Mouse (Mus musculus): ENCODE measurements around the gene Sord. TPM values are rescaled to one million over a fixed set of nuclear protein-coding genes. Genes with fewer than 3 reads are reported as not detected.

Gene Sord
- polyA plus RNA-seq (2015; fragmentation: Illumina TruSeq; extraction: RNeasy Lipid Tissue Mini Kit (QIAGEN cat#74804); ENCODE audit: insufficient read depth, low replicate concordance): 16.6 TPM

DNA sequence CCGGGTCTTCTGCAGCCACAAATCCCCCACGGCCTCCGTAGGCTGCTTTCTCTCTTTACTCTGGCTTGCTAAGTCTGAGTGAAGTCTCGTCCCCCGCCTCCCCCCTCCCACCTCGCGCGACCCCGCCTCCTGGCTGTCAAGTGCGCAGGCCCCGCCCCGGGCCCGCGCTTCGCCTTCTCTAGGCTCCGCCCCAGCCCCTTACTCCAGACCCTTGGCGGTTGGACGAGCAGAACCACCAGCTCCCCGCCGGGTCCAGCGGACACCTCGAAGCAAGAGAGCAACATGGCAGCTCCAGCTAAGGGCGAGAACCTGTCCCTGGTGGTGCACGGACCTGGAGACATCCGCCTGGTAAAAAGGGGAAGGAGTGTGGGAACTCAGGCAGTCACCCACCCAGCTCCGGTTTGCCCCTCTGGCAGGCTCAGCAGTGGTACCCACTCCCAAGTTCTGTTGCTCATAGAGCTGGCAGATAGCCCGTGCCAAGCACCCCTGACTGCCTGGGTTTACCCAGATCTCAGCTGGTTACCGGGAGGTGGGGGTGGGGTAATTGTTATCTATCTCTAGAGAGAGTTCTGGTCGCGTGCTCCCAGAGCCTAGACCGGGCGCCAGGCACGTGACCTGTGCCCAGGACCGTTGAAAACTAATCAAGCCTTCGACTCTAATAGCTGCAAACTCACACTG is at the start of gene Sord:
TSS of gene Sord (plus strand) at position 139 of the 678 bp plus-strand sequence.

DNA sequence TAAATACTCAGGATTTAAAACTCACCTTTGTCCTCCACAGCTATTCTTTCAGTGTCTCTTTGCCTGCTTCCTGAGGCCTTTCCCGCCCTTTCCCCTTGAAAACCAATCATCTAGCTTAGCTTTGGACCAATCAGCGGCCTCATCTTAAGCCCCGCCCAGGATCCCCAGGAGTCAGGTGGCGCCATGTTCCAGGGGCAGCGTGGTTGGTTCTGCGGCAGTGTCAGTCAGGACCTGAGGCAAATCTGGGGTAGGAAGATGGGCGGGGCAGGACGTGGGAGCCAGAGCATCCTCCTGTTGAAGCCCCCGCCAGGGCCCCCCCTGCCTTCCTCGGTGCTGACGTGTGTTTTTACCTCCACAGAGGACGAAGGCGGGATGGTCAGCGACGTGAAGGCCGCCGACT is 48.4 kb upstream of the Sord start, which contains the start of the genes Patl2 and Terb2:
TSS of gene Patl2 (minus strand) at position 84 of the 400 bp plus-strand sequence.
TSS of gene Terb2 (plus strand) at position 167 of the 400 bp plus-strand sequence.

DNA sequence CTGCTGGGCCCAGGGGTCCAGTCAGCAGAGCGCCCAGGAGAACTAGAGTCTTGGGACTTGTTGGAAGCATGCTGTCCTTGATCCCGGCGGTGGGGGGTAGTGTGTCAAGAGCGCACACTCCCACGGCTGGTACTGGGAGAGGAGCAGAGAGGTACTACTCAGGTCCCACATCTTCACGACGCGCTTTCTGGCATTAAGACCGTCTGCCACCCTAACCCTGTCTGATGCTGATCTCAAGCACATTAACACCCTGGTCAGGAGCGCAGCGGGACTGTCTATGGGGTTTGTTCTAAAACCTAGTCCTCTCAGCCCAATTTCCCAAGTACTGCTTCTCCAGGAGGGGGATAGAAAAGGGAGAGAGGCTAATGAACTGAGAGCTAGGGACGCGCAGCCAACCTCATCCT is 63.5 kb downstream of the Sord start, which contains the start of gene Duox2:
TSS of gene Duox2 (minus strand) at position 354 of the 404 bp plus-strand sequence.

DNA sequence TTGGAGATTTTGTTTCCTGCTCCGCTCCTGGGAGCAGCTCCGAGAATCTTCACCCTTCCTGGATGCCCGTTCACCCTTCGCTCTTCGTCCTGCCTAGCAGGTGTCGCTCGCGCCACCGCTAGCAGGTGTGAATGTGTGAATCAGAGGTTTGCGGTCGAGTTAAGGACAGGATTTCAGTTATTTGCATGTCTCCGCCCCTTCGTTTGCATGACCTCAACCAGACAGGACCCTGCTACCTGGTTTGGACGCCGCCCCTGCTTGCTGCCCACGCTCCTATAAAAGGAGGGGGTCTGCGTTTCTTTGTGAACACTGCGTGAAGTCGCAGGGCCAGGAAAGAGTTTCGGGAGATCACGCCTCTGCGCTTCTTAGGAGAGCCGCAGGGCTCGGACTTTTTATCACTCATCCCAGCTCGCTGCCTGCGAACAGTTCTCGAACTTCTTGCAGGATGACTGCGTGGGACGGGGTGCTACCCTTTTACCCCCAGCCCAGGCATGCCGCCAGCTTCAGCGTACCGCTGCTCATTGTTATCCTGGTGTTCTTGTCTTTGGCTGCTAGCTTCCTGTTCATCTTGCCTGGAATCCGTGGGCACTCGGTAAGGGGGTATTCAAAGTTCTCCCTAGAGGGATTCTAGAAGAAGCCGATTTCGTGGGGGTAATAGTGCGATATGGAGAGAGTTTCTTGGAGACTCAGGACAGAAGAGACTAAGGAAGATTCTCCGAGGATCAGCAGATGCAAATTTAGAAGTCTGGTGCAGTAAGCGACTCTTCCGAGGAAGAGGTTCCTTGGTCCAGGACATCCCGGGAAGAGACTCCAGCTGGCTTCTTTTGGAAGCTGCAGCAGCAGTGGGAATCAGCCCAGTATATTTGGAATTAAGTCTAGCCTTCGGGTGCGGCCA is 64.3 kb downstream of the Sord start, which contains the start of gene Duoxa2:
TSS of gene Duoxa2 (plus strand) at position 305 of the 895 bp plus-strand sequence.

DNA sequence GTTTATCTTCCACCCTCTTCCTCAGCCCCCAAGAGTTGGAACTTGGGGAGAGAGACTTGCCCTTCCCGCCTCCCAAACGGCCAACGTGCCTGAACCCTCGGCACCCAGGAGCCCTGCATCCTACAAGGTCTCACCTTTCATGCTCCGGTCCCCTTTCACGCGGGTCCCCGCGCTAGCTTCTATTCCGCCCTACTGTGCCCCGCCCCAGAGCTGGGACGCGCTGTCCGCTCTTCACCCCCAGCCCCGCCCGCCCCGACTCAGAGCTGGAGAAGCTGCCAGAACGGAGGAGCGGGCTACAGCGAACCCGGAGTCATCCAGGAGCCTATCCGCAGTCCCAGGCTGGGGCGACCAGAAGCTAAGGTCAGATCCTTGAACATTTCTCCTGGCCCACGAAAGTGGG is 79.0 kb downstream of the Sord start, which contains the start of gene Duoxa1:
TSS of gene Duoxa1 (minus strand) at position 195 of the 400 bp plus-strand sequence.

Other genes with a start within 250 kb of the Sord start
- gene Eif3j1, start 206.2 kb upstream of the Sord start, polyA plus RNA-seq (2015; fragmentation: Illumina TruSeq; extraction: RNeasy Lipid Tissue Mini Kit (QIAGEN cat#74804); ENCODE audit: insufficient read depth, low replicate concordance): 26.1 TPM
- 15.0 TPM for gene Spg11, start 116.4 kb upstream of the Sord start, polyA plus RNA-seq (2015; fragmentation: Illumina TruSeq; extraction: RNeasy Lipid Tissue Mini Kit (QIAGEN cat#74804); ENCODE audit: insufficient read depth, low replicate concordance)
- 6,371 TPM for gene B2m, start 87.1 kb upstream of the Sord start, polyA plus RNA-seq (2015; fragmentation: Illumina TruSeq; extraction: RNeasy Lipid Tissue Mini Kit (QIAGEN cat#74804); ENCODE audit: insufficient read depth, low replicate concordance)
- gene Trim69, start 74.0 kb upstream of the Sord start, polyA plus RNA-seq (2015; fragmentation: Illumina TruSeq; extraction: RNeasy Lipid Tissue Mini Kit (QIAGEN cat#74804); ENCODE audit: insufficient read depth, low replicate concordance): 0.18 TPM
- 0.21 TPM for gene Patl2, start 48.6 kb upstream of the Sord start, polyA plus RNA-seq (2015; fragmentation: Illumina TruSeq; extraction: RNeasy Lipid Tissue Mini Kit (QIAGEN cat#74804); ENCODE audit: insufficient read depth, low replicate concordance)
- gene Terb2, start 48.5 kb upstream of the Sord start, polyA plus RNA-seq (2015; fragmentation: Illumina TruSeq; extraction: RNeasy Lipid Tissue Mini Kit (QIAGEN cat#74804); ENCODE audit: insufficient read depth, low replicate concordance): not detected
- not detected for gene Duox2, start 63.7 kb downstream of the Sord start, polyA plus RNA-seq (2015; fragmentation: Illumina TruSeq; extraction: RNeasy Lipid Tissue Mini Kit (QIAGEN cat#74804); ENCODE audit: insufficient read depth, low replicate concordance)
- gene Duoxa2, start 64.2 kb downstream of the Sord start, polyA plus RNA-seq (2015; fragmentation: Illumina TruSeq; extraction: RNeasy Lipid Tissue Mini Kit (QIAGEN cat#74804); ENCODE audit: insufficient read depth, low replicate concordance): not detected
- gene Duoxa1, start 79.0 kb downstream of the Sord start, polyA plus RNA-seq (2015; fragmentation: Illumina TruSeq; extraction: RNeasy Lipid Tissue Mini Kit (QIAGEN cat#74804); ENCODE audit: insufficient read depth, low replicate concordance): not detected
- not detected for gene Duox1, start 80.9 kb downstream of the Sord start, polyA plus RNA-seq (2015; fragmentation: Illumina TruSeq; extraction: RNeasy Lipid Tissue Mini Kit (QIAGEN cat#74804); ENCODE audit: insufficient read depth, low replicate concordance)
- gene Shf, start 134.4 kb downstream of the Sord start, polyA plus RNA-seq (2015; fragmentation: Illumina TruSeq; extraction: RNeasy Lipid Tissue Mini Kit (QIAGEN cat#74804); ENCODE audit: insufficient read depth, low replicate concordance): 1.1 TPM
- 162 TPM for gene Slc28a2, start 191.7 kb downstream of the Sord start, polyA plus RNA-seq (2015; fragmentation: Illumina TruSeq; extraction: RNeasy Lipid Tissue Mini Kit (QIAGEN cat#74804); ENCODE audit: insufficient read depth, low replicate concordance)

Data from spleen, adult 10 weeks (tissue).